Mouse (Mus musculus): Measurements from ENCODE around the gene Gm3138. TPM values are rescaled to one million over a fixed set of nuclear protein-coding genes. Genes with fewer than 3 reads are reported as not detected.

Gm3138 gene
- polyA plus RNA-seq (2021; fragmentation: Nextera tagmentation), result not detected in 2 replicates
- long read RNA-seq, experiment 1, result 0 reads
- long read RNA-seq, experiment 2, result 0 reads

GRCm38 (mm10) chr14:4249331-4249730, at the start of gene Gm3138:
Gene Gm3138 (plus strand): TSS chr14:4249631.

Other genes with a start within 250 kb of the Gm3138 start
- gene Gm5796, start 225.7 kb upstream of the Gm3138 start, polyA plus RNA-seq (2021; fragmentation: Nextera tagmentation), result 0.12 and 0.18 TPM in 2 replicates
- gene Gm3115, start 165.5 kb upstream of the Gm3138 start, polyA plus RNA-seq (2021; fragmentation: Nextera tagmentation), result not detected in 2 replicates
- gene Gm8108, start 139.1 kb upstream of the Gm3138 start, polyA plus RNA-seq (2021; fragmentation: Nextera tagmentation), result 0.51 TPM in 1 of 2 replicates, not detected in the other
- not detected in 2 replicates for gene Gm3127, start 84.6 kb upstream of the Gm3138 start, polyA plus RNA-seq (2021; fragmentation: Nextera tagmentation)
- 0.41 and 0.66 TPM in 2 replicates for gene Gm2974, start 67.1 kb upstream of the Gm3138 start, polyA plus RNA-seq (2021; fragmentation: Nextera tagmentation)
- gene Gm3149, start 67.7 kb downstream of the Gm3138 start, polyA plus RNA-seq (2021; fragmentation: Nextera tagmentation), result not detected in 2 replicates
- 0.39 and 0.51 TPM in 2 replicates for gene 2610042L04Rik, start 85.1 kb downstream of the Gm3138 start, polyA plus RNA-seq (2021; fragmentation: Nextera tagmentation)
- gene Gm3159, start 147.9 kb downstream of the Gm3138 start, polyA plus RNA-seq (2021; fragmentation: Nextera tagmentation), result not detected in 2 replicates
- gene Gm3164, start 165.8 kb downstream of the Gm3138 start, polyA plus RNA-seq (2021; fragmentation: Nextera tagmentation), result 0.18 and 0.20 TPM in 2 replicates
- gene Gm3173, start 181.4 kb downstream of the Gm3138 start, polyA plus RNA-seq (2021; fragmentation: Nextera tagmentation), result not detected in 2 replicates
- not detected in 2 replicates for gene Gm3182, start 232.1 kb downstream of the Gm3138 start, polyA plus RNA-seq (2021; fragmentation: Nextera tagmentation)

All from left cerebral cortex, adult 6 months (tissue).